Mouse (Mus musculus) testis, postnatal 10 days (tissue): ENCODE results near the gene Vmn2r9.
"Not testable (repeated sequence)": the region's sequence is repeated elsewhere in the genome, so short reads cannot be mapped to it uniquely, and the experiment has no call there.

Experiments used
- DNase-seq: peaks from one replicate; pipeline ENCODE4 v3.0.0; 2021; ENCODE audit warnings: low spot score

Vmn2r9 gene

DNA sequence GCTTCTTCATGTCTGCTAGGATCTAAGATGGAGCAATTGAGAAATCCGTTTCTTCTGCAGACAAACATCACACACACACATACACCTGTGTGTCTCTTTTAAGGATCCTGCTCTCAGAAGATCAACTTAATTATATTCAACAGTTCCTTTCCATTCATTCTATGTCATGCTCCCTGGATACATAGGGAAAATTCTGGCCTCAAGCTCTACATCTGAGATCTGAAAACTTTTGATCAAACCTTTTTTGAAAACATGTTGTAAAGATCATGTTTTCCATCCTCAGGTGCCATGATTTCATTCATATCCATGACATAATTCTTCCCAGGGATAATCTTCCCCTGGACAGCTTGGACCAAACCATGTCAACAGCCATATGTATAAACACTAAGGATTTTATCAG is at the start of gene Vmn2r9:
Gene Vmn2r9 (minus strand): TSS at position 101 of the 400 bp plus-strand sequence.
- DNase-seq, result not testable (repeated sequence)

DNA sequence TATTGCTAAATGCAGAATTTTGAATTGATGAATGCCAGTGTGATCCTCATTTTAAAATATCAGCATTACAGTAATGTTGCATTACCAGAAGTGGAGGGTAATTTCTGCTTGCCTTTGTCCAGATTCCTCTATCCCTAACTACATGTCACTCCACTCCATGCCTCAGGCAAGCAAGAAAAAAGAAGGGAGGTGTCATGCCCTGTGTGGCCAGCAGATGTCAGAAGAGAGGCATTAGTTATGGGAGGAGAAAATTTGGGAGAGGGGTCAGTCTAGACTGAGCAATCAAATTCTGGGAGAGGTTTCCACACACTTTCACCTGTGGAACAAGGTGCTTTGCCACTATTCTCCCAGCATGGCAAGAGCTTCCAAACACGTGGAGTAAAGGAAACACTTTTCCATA is 14.3 kb upstream of the Vmn2r9 start:
- peak; percentile 50 for DNase-seq

DNA sequence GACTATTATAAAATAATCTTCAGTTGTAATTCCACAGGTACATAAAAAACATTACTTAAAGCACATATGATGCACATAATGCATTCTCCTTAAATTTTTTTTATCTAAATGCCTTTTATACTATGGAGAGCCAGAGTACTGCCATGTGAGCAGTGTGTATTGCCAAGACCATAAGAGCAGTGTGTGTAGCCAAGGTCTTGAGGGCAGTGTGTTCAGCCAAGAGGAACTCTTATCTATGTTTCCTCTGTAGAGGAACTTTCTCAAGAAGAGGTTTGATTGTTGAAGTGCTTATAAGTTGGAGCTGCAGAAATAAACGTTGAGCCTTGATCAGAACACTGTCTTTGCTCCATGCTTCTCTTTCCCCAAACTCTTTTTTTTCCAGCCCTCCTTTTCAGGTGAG is 2.9 kb downstream of the Vmn2r9 start:
- no peak for DNase-seq

DNA sequence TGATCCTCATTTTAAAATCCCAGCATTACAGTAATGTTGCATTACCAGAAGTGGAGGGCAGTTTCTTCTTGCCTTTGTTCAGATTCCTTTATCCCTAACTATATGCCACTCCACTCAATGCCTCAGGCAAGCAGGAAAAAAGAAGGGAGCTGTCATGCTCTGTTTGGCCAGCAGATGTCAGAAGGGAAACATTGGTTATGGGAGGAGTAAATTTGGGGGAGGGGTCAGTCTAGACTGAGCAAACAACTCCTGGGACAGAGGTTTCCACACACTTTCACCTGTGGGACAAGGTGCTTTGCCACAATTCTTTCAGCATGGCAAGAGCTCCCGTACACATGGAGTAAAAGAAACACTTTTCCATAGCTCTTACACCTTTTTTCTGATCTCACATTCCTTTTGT is 16.2 kb downstream of the Vmn2r9 start:
- DNase-seq, result peak; percentile 67

DNA sequence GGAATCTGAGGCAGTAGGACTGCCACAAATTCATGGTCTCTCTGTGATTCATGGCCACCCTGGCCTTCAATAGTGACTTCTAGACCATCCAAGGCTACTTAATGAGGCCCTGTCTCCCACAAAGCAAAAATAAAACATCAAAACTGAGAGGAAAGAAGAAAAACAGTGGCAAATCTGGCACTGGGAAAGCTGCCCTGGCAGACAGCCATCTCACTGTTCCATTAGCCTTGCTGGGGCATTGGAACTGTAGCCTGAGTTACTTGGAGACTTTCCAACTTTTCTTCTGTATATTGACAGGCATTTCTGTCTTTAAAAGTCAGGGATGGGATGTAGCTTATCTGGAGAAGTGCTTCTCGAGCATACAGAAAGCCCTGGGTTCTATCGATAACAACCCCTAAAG is 29.1 kb downstream of the Vmn2r9 start:
- DNase-seq, result peak; percentile 66

DNA sequence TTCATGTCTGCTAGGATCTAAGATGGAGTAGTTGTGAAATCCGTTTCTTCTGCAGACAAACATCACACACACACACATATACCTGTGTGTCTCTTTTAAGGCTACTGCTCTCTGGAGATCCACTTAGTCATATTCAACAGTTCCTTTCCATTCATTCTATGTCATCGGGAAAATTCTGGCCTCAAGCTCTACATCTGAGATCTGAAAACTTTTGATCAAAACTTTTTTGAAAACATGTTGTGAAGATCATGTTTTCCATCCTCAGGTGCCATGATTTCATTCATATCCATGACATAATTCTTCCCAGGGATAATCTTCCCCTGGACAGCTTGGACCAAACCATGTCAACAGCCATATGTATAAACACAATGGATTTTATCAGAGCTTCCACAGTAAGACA is 43.7 kb downstream of the Vmn2r9 start, which contains the start of gene Vmn2r8:
Gene Vmn2r8 (minus strand): TSS at position 101 of the 400 bp plus-strand sequence.
- DNase-seq, result not testable (repeated sequence)

DNA sequence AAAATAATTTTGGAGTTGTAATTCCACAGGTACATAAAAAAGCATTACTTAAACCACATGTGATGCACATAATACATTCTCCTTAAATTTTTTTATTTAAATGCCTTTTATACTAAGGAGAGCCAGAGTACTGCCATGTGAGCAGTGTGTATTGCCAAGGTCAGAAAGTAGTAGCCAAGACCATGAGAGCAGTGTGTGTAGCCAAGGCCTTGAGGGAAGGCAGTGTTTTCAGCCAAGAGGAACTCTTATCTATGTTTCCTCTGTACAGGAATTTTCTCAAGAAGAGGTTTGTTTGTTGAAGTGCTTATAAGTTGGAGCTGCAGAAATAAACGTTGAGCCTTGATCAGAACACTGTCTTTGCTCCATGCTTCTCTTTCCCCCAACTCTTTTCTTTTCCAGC is 48.8 kb downstream of the Vmn2r9 start:
- no peak for DNase-seq

DNA sequence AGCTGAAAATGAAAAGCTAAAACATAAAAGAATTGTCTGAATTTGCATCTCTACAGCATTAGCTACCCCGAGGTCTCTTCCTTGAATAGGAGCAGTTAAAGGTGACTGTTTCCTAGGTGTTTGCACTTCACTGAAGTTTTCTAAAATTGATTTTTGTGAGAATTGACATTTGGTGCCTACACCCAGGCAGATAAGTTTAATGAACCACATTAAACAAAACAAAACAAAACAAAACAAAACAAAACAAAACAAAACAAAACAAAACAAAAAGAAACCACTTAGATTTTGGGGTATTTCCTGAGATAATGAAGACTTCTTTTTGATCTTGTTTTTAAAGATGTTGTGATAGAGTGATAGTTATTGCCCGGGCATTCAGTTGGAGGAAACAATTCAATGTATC is 57.1 kb downstream of the Vmn2r9 start, which contains the start of gene Tmed11:
Gene Tmed11 (minus strand): TSS at position 101 of the 400 bp plus-strand sequence.
- DNase-seq, result not testable (repeated sequence)

DNA sequence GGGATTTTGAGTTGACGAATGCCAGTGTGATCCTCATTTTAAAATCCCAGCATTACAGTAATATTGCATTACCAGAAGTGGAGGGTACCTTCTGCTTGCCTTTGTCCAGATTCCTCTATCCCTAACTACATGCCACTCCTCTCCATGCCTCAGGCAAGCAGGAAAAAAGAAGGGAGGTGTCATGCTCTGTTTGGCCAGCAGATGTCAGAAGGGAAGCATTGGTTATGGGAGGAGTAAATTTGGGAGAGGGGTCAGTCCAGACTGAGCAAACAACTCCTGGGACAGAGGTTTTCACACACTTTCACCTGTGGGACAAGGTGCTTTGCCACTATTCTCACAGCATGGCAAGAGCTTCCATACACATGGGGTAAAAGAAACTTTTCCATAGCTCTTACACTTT is 62.0 kb downstream of the Vmn2r9 start:
- peak; percentile 81 for DNase-seq
